Comparison of ENCODE assay signal across 8 mouse cellular contexts in genomic region chr17:70706976-70707818, GRCm38 (mm10).
A peak's percentile ranks its signal among the peaks of the same experiment; 100 is the strongest.
DNase-seq lines count a peak whose midpoint lies in the region; ATAC-seq and TF ChIP-seq lines count a peak whose summit lies in the region.

No protein-coding gene starts in this region.

- whole genome bisulfite sequencing in bone marrow, adult 2 months = 8% methylated on average over 28 of the region's 28 CpGs
- 5% methylated on average over 28 of the region's 28 CpGs for WGBS in heart, embryonic 12.5 days
- 3% methylated on average over 28 of the region's 28 CpGs for WGBS in kidney, embryonic 16.5 days
- WGBS in liver, adult 2 months = 3% methylated on average over 28 of the region's 28 CpGs

- peaks cover 4% of the 10 kb centered on the region for H3K27me3 ChIP-seq in heart, embryonic 12.5 days (replicated peaks)
- no peaks in the 10 kb centered on the region for H3K27me3 ChIP-seq in kidney, embryonic 16.5 days (ENCODE audit: insufficient read depth, low read length)
- no peaks in the 10 kb centered on the region; the same call in 1 of the 2 replicates for H3K27me3 ChIP-seq in liver, adult 2 months (ENCODE audit: control insufficient read depth, insufficient read depth, low read length)
- H3K27me3 ChIP-seq in splenic B cell, adult 2 months (ENCODE audit: control insufficient read depth, insufficient read depth, low read length, poor library complexity, severe bottlenecking) = no peaks in the 10 kb centered on the region; the same call in 1 of the 2 replicates

- H3K4me3 ChIP-seq in bone marrow, adult 2 months (replicated peaks; ENCODE audit: control insufficient read depth, low read depth, low read length) = no peak overlapping the region
- no peak overlapping the region for H3K4me3 ChIP-seq in embryonic fibroblast, embryonic 13.5 days (ENCODE audit: insufficient read depth, low read length)
- peak overlapping the region; percentile 27 for H3K4me3 ChIP-seq in heart, embryonic 12.5 days
- peak overlapping the region; percentile 34 for H3K4me3 ChIP-seq in kidney, embryonic 16.5 days (ENCODE audit: low read length)
- H3K4me3 ChIP-seq in liver, adult 2 months (ENCODE audit: insufficient read depth, low read depth, low read length) = no peak overlapping the region

- ATAC-seq in heart, embryonic 12.5 days (ENCODE audit: insufficient number of reproducible peaks, low FRiP score) = no peak
- peak; percentile 79 for ATAC-seq in kidney, embryonic 16.5 days (ENCODE audit: low FRiP score, low TSS enrichment)

- DNase-seq in 416B (ENCODE audit: low read depth) = peak; percentile 75
- DNase-seq in liver, adult 2 months (ENCODE audit: extremely low read depth, low read depth, low spot score) = peak; percentile 58
- DNase-seq in naive thymus-derived CD4-positive, alpha-beta T cell, adult 2 months (ENCODE audit: low read depth) = peak; percentile 64
- DNase-seq in splenic B cell, adult 2 months (ENCODE audit: low read depth, low spot score) = peak; percentile 63

- no peaks in the 10 kb centered on the region for H3K79me2 ChIP-seq in liver, adult 2 months (ENCODE audit: control insufficient read depth, insufficient read depth, low read length)

- no peaks in the 10 kb centered on the region for H3K9me3 ChIP-seq in heart, embryonic 12.5 days (replicated peaks)
- H3K9me3 ChIP-seq in kidney, embryonic 16.5 days (ENCODE audit: low read length) = no peaks in the 10 kb centered on the region

- H3K9ac ChIP-seq in heart, embryonic 12.5 days = no peak overlapping the region
- peak overlapping the region; percentile 56 for H3K9ac ChIP-seq in kidney, embryonic 16.5 days (replicated peaks; ENCODE audit: low read length)
- H3K9ac ChIP-seq in liver, adult 2 months (ENCODE audit: low read depth, low read length) = no peak overlapping the region

- no peaks in the 10 kb centered on the region; the same call in 1 of the 2 replicates for H3K4me1 ChIP-seq in bone marrow, adult 2 months (ENCODE audit: control insufficient read depth, insufficient read depth, low read length)
- peaks cover 5% of the 10 kb centered on the region; the same call in 1 of the 2 replicates for H3K4me1 ChIP-seq in embryonic fibroblast, embryonic 13.5 days (ENCODE audit: control insufficient read depth, insufficient read depth, low read length)
- peaks cover 5% of the 10 kb centered on the region; the same call in 1 of the 2 replicates for H3K4me1 ChIP-seq in heart, embryonic 12.5 days (replicated peaks)
- H3K4me1 ChIP-seq in kidney, embryonic 16.5 days (ENCODE audit: insufficient read depth, low read length) = peaks cover 15% of the 10 kb centered on the region
- peaks cover 4% of the 10 kb centered on the region; the same call in 1 of the 2 replicates for H3K4me1 ChIP-seq in liver, adult 2 months (ENCODE audit: control insufficient read depth, insufficient read depth, low read length)

- no peak for TF ChIP-seq POLR2A in bone marrow, adult 2 months (IDR thresholded peaks at IDR 0.05; ENCODE audit: borderline replicate concordance, control insufficient read depth, low read depth, low read length)
- no peak for TF ChIP-seq POLR2A in embryonic fibroblast, embryonic 13.5 days (IDR thresholded peaks at IDR 0.05; ENCODE audit: low read depth, low read length)
- no peak for TF ChIP-seq POLR2A in liver, adult 2 months (IDR thresholded peaks at IDR 0.05; ENCODE audit: extremely low read depth, insufficient read depth, low read length)

- H3K27ac ChIP-seq in bone marrow, adult 2 months (ENCODE audit: control insufficient read depth, insufficient read depth, low read depth, low read length, poor library complexity) = no peak overlapping the region
- H3K27ac ChIP-seq in embryonic fibroblast, embryonic 13.5 days (ENCODE audit: insufficient read depth, low read length) = no peak overlapping the region
- H3K27ac ChIP-seq in heart, embryonic 12.5 days (ENCODE audit: poor library complexity, severe bottlenecking) = no peak overlapping the region
- H3K27ac ChIP-seq in kidney, embryonic 16.5 days (ENCODE audit: low read length) = peak overlapping the region; percentile 63; the same call in 1 of the 2 replicates
- H3K27ac ChIP-seq in liver, adult 2 months (replicated peaks; ENCODE audit: insufficient read depth, low read depth, low read length) = no peak overlapping the region

- H3K4me2 ChIP-seq in heart, embryonic 12.5 days = peak overlapping the region; percentile 69
- H3K4me2 ChIP-seq in kidney, embryonic 16.5 days (replicated peaks; ENCODE audit: low read depth, low read length) = peak overlapping the region; percentile 61

- H3K36me3 ChIP-seq in heart, embryonic 12.5 days = no peaks in the 10 kb centered on the region
- H3K36me3 ChIP-seq in kidney, embryonic 16.5 days (ENCODE audit: insufficient read depth, low read length) = no peaks in the 10 kb centered on the region
- no peaks in the 10 kb centered on the region for H3K36me3 ChIP-seq in liver, adult 2 months (ENCODE audit: control insufficient read depth, insufficient read depth, low read length)
- H3K36me3 ChIP-seq in splenic B cell, adult 2 months (ENCODE audit: control insufficient read depth, insufficient read depth, low read length, poor library complexity, severe bottlenecking) = no peaks in the 10 kb centered on the region

- peak; percentile 81 for TF ChIP-seq CTCF in bone marrow, adult 2 months (IDR thresholded peaks at IDR 0.05; ENCODE audit: control insufficient read depth, insufficient read depth, low read length)
- peak; percentile 84 for TF ChIP-seq CTCF in embryonic fibroblast, embryonic 13.5 days (IDR thresholded peaks at IDR 0.05; ENCODE audit: borderline replicate concordance, insufficient read depth, low read length)
- TF ChIP-seq CTCF in liver, adult 2 months (IDR thresholded peaks at IDR 0.05; ENCODE audit: low read depth, low read length) = peak; percentile 92

Comparison
In these comparisons a context has a peak if more than half of its experiments do, and no peak if none do; other contexts are left out.
1. H3K4me3 ChIP-seq: peak in heart, embryonic 12.5 days (single experiment) and kidney, embryonic 16.5 days (single experiment); none in bone marrow, adult 2 months (single experiment), embryonic fibroblast, embryonic 13.5 days (single experiment) and liver, adult 2 months (single experiment).
2. Peak in every context shown above with its lines, with median percentiles within 50 percentile points of each other: DNase-seq and CTCF ChIP-seq.